Mouse (Mus musculus) stomach, postnatal 0 days (tissue): Measurements from ENCODE around the gene Serpine2.

ENCODE experiments used
- CTCF ChIP-seq: IDR thresholded peaks from 2 replicates; pipeline ENCODE4 v1.5.1; 2016; ENCODE audit warnings: antibody characterized with exemption, low read depth, mild to moderate bottlenecking, moderate library complexity
- EP300 ChIP-seq: optimal IDR thresholded peaks from 2 replicates; pipeline ENCODE3; 2016; ENCODE audit warnings: antibody characterized with exemption

GRCm38 (mm10) chr1:79760656-79761055, 100.3 kb downstream of the Serpine2 start:
- TF ChIP-seq EP300 (no peak), CTCF (no peak)
